Mouse (Mus musculus): ENCODE results near the gene Esp8. TPM values are rescaled to one million over a fixed set of nuclear protein-coding genes. Genes with fewer than 3 reads are reported as not detected.
"Not testable (repeated sequence)": the region's sequence is repeated elsewhere in the genome, so short reads cannot be mapped to it uniquely, and the experiment has no call there.

Esp8 gene
- not detected in 2 replicates for polyA plus RNA-seq (2014; fragmentation: Nextera tagmentation; extraction: Ambion mirVana)

GRCm38 (mm10) chr17:40519818-40520217 lies at the start of gene Esp8:
Gene Esp8, plus strand, starts transcription at chr17:40520022.
- no peaks in the 10 kb centered on the region for H3K9me3 ChIP-seq (ENCODE audit: control insufficient read depth, low read length)
- no peak for ATAC-seq (ENCODE audit: low read depth)
- H3K4me1 ChIP-seq (ENCODE audit: control insufficient read depth, insufficient read depth, low read length), result no peaks in the 10 kb centered on the region
- no peak within 1 kb of the TSS for H3K4me3 ChIP-seq (ENCODE audit: low read depth, low read length)
- H3K4me2 ChIP-seq (ENCODE audit: low read depth, low read length), result no peak within 1 kb of the TSS
- H3K27ac ChIP-seq (ENCODE audit: low read depth, low read length), result no peak within 1 kb of the TSS
- no peak within 1 kb of the TSS for H3K9ac ChIP-seq (replicated peaks; ENCODE audit: low read depth, low read length)
- 43% methylated on average over 3 of the region's 3 CpGs for whole genome bisulfite sequencing
- H3K27me3 ChIP-seq (ENCODE audit: control insufficient read depth, insufficient read depth, low read length), result no peaks in the 10 kb centered on the region
- H3K36me3 ChIP-seq (ENCODE audit: control insufficient read depth, insufficient read depth, low read length), result no peaks in the 10 kb centered on the region

DNA sequence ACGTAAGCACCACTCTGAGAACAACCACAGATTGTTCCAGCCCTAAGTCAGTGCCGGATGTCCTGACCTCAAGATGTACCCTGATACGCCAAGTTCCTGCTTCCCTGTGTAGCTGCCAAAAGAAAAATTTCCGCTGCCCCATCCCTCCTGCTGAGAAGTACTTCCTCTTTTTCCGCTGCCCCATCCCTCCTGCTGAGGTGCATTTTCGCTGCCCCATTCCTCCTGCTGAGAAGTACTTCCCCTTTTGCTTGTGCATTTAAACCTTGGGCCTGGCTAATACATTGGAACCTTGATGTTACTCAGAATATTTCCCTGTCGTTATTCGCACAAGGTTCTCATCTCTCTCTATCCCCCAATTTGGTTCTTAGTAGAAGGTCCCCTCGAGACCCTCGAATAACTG lies 36.3 kb upstream of the Esp8 start:
- H3K9me3 ChIP-seq (ENCODE audit: control insufficient read depth, low read length); H3K27me3 ChIP-seq (ENCODE audit: control insufficient read depth, insufficient read depth, low read length); ATAC-seq (ENCODE audit: low read depth); H3K9ac ChIP-seq (replicated peaks; ENCODE audit: low read depth, low read length); H3K27ac ChIP-seq (ENCODE audit: low read depth, low read length); H3K36me3 ChIP-seq (ENCODE audit: control insufficient read depth, insufficient read depth, low read length); H3K4me2 ChIP-seq (ENCODE audit: low read depth, low read length); H3K4me3 ChIP-seq (ENCODE audit: low read depth, low read length); H3K4me1 ChIP-seq (ENCODE audit: control insufficient read depth, insufficient read depth, low read length): not testable (repeated sequence)
- 71% methylated on average over 10 of the region's 10 CpGs for WGBS

- not testable (repeated sequence) for H3K4me1 ChIP-seq (ENCODE audit: control insufficient read depth, insufficient read depth, low read length)
- 91% methylated on average over 4 of the region's 4 CpGs for WGBS
Measured at GRCm38 (mm10) chr17:40495468-40496185, 24.2 kb upstream of the Esp8 start.

DNA sequence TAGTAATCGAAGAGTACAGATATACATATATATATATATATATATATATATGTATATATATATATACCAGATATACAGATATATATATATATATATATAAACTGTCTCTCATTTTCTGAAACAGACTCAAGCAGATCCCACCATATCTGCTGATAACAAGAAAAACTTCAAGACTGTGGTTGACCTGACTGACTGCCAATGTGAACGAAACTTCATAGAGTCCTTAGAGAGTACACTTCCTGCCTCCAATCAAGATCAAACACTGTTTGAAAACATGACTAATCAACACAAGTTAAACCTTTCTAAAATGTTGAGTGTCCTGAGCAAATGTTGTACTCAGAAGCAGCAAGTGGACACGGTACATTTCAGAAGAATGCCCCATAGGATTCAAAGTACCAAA lies 10.0 kb downstream of the Esp8 start:
- no peaks in the 10 kb centered on the region for H3K27me3 ChIP-seq (ENCODE audit: control insufficient read depth, insufficient read depth, low read length)
- H3K4me3 ChIP-seq (ENCODE audit: low read depth, low read length), result no peak overlapping the region
- H3K4me1 ChIP-seq (ENCODE audit: control insufficient read depth, insufficient read depth, low read length), result no peaks in the 10 kb centered on the region
- H3K27ac ChIP-seq (ENCODE audit: low read depth, low read length), result no peak overlapping the region
- WGBS, result 83% methylated on average over 3 of the region's 3 CpGs
- no peak overlapping the region for H3K4me2 ChIP-seq (ENCODE audit: low read depth, low read length)
- no peak overlapping the region for H3K9ac ChIP-seq (replicated peaks; ENCODE audit: low read depth, low read length)
- H3K9me3 ChIP-seq (ENCODE audit: control insufficient read depth, low read length), result no peaks in the 10 kb centered on the region
- no peaks in the 10 kb centered on the region for H3K36me3 ChIP-seq (ENCODE audit: control insufficient read depth, insufficient read depth, low read length)
- no peak for ATAC-seq (ENCODE audit: low read depth)

More at GRCm38 (mm10) chr17:40495468-40496185, 24.2 kb upstream of the Esp8 start:
- not testable (repeated sequence) for H3K27me3 ChIP-seq (ENCODE audit: control insufficient read depth, insufficient read depth, low read length); H3K36me3 ChIP-seq (ENCODE audit: control insufficient read depth, insufficient read depth, low read length); H3K4me2 ChIP-seq (ENCODE audit: low read depth, low read length); H3K9ac ChIP-seq (replicated peaks; ENCODE audit: low read depth, low read length); ATAC-seq (ENCODE audit: low read depth); H3K27ac ChIP-seq (ENCODE audit: low read depth, low read length); H3K4me3 ChIP-seq (ENCODE audit: low read depth, low read length); H3K9me3 ChIP-seq (ENCODE audit: control insufficient read depth, low read length)

DNA sequence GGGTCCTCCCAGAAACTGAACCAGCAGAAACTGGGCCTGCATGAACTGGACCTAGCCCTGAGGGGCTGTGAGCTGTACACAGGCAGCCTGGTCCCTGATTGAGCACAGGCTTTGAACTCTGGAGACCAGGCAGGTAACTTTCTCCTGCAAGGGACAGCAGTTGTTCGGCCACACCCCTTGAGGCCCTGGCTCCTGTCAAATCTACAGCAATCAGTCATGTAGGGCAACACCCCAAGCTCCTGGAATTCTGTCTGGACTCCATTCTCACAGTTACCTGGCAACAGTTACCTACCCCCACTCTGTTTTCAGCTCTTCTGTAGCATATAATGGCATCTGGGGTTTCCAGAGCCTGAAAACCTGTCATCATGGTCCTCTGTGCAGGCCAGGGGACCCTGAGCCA lies 11.3 kb downstream of the Esp8 start:
- no peaks in the 10 kb centered on the region for H3K36me3 ChIP-seq (ENCODE audit: control insufficient read depth, insufficient read depth, low read length)
- no peak overlapping the region for H3K4me2 ChIP-seq (ENCODE audit: low read depth, low read length)
- H3K9me3 ChIP-seq (ENCODE audit: control insufficient read depth, low read length), result no peaks in the 10 kb centered on the region
- ATAC-seq (ENCODE audit: low read depth), result no peak
- 85% methylated on average over 1 of the region's 1 CpGs for WGBS
- H3K4me3 ChIP-seq (ENCODE audit: low read depth, low read length), result no peak overlapping the region
- no peak overlapping the region for H3K27ac ChIP-seq (ENCODE audit: low read depth, low read length)
- H3K27me3 ChIP-seq (ENCODE audit: control insufficient read depth, insufficient read depth, low read length), result no peaks in the 10 kb centered on the region
- no peak overlapping the region for H3K9ac ChIP-seq (replicated peaks; ENCODE audit: low read depth, low read length)
- no peaks in the 10 kb centered on the region for H3K4me1 ChIP-seq (ENCODE audit: control insufficient read depth, insufficient read depth, low read length)

- H3K4me3 ChIP-seq (ENCODE audit: low read depth, low read length); H3K9me3 ChIP-seq (ENCODE audit: control insufficient read depth, low read length): not testable (repeated sequence)
- 83% methylated on average over 5 of the region's 5 CpGs for WGBS
Measured at GRCm38 (mm10) chr17:40547005-40547404, 27.2 kb downstream of the Esp8 start.

DNA sequence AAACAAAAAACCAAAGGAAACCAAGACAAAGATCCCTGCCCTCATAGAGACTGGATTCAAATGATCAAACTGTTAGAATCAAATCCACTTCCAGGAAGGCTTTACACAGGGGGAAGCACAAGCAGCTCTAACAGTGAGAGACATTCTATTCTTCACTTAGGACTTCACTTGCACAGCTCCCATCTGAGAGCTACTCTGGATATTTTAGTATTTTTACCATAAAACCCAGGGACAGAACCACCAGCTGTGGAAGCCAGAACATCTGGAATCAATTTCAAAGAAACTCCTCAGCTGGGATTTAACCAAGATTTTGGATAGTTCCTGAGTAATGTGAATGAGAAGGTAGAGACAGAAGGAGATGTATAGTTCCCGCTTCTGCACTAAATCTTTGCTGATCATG lies 33.6 kb downstream of the Esp8 start:
- no peak for ATAC-seq (ENCODE audit: low read depth)
- 89% methylated on average over 1 of the region's 1 CpGs for WGBS
- H3K4me2 ChIP-seq (ENCODE audit: low read depth, low read length), result no peak overlapping the region
- H3K4me3 ChIP-seq (ENCODE audit: low read depth, low read length), result no peak overlapping the region
- no peaks in the 10 kb centered on the region for H3K27me3 ChIP-seq (ENCODE audit: control insufficient read depth, insufficient read depth, low read length)
- no peaks in the 10 kb centered on the region for H3K9me3 ChIP-seq (ENCODE audit: control insufficient read depth, low read length)
- no peak overlapping the region for H3K9ac ChIP-seq (replicated peaks; ENCODE audit: low read depth, low read length)
- H3K27ac ChIP-seq (ENCODE audit: low read depth, low read length), result no peak overlapping the region
- no peaks in the 10 kb centered on the region for H3K4me1 ChIP-seq (ENCODE audit: control insufficient read depth, insufficient read depth, low read length)
- H3K36me3 ChIP-seq (ENCODE audit: control insufficient read depth, insufficient read depth, low read length), result no peaks in the 10 kb centered on the region

More at GRCm38 (mm10) chr17:40547005-40547404, 27.2 kb downstream of the Esp8 start:
- not testable (repeated sequence) for H3K27ac ChIP-seq (ENCODE audit: low read depth, low read length); ATAC-seq (ENCODE audit: low read depth); H3K4me2 ChIP-seq (ENCODE audit: low read depth, low read length); H3K27me3 ChIP-seq (ENCODE audit: control insufficient read depth, insufficient read depth, low read length); H3K36me3 ChIP-seq (ENCODE audit: control insufficient read depth, insufficient read depth, low read length); H3K4me1 ChIP-seq (ENCODE audit: control insufficient read depth, insufficient read depth, low read length); H3K9ac ChIP-seq (replicated peaks; ENCODE audit: low read depth, low read length)

DNA sequence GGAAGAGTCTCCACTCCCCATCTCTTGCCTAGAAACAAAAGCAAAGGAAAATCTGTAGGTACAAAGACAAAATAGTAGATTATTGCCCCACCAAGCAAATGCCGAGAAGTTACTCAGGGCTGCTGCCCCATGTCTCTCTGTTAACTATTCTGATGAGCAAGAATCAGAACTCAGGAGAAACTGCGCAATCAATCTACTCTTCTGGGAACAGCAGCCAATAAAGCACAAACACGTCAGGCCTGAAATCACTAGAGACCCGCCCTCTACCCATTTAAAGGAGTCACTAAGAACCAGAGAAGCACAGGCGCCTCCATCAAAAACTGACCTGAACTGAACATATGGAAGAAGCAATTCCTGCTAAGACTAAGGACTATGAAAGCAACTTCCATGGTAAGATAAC lies 41.4 kb downstream of the Esp8 start, which contains the start of gene Esp6:
Esp6 (plus strand) TSS at position 301 of the 400 bp plus-strand sequence.
- Histone ChIP-seq H3K4me1 (ENCODE audit: control insufficient read depth, insufficient read depth, low read length) (no peaks in the 10 kb centered on the region), H3K4me2 (ENCODE audit: low read depth, low read length) (no peak within 1 kb of the TSS), H3K36me3 (ENCODE audit: control insufficient read depth, insufficient read depth, low read length) (no peaks in the 10 kb centered on the region), H3K9ac (replicated peaks; ENCODE audit: low read depth, low read length) (no peak within 1 kb of the TSS), H3K4me3 (ENCODE audit: low read depth, low read length) (no peak within 1 kb of the TSS), H3K27ac (ENCODE audit: low read depth, low read length) (no peak within 1 kb of the TSS), H3K9me3 (ENCODE audit: control insufficient read depth, low read length) (no peaks in the 10 kb centered on the region), H3K27me3 (ENCODE audit: control insufficient read depth, insufficient read depth, low read length) (no peaks in the 10 kb centered on the region)
- WGBS, result 85% methylated on average over 5 of the region's 5 CpGs
- ATAC-seq (ENCODE audit: low read depth), result no peak
